Mouse (Mus musculus) ES-E14 (cell line): ENCODE data around the gene Zfp612.

Experiments
- CHD2 ChIP-seq: IDR thresholded peaks from 2 replicates; pipeline ENCODE4 v1.6.1; 2014; ENCODE audit warnings: mild to moderate bottlenecking, low read depth, low read length, inconsistent platforms
- HCFC1 ChIP-seq: IDR thresholded peaks from 2 replicates; pipeline ENCODE4 v1.6.1; 2012; ENCODE audit warnings: low read length, inconsistent platforms, borderline replicate concordance; ENCODE audit not compliant: insufficient read depth
- MAFK ChIP-seq: IDR thresholded peaks from 2 replicates; pipeline ENCODE4 v1.6.1; 2014; ENCODE audit warnings: mild to moderate bottlenecking, low read depth, low read length, inconsistent platforms; ENCODE audit not compliant: insufficient read depth
- ZC3H11A ChIP-seq: IDR thresholded peaks from 2 replicates; pipeline ENCODE4 v1.6.1; 2012; ENCODE audit warnings: low read depth, mild to moderate bottlenecking, inconsistent platforms, low read length, borderline replicate concordance
- ZNF384 ChIP-seq: IDR thresholded peaks from 2 replicates; pipeline ENCODE4 v1.6.1; 2012; ENCODE audit warnings: low read depth, low read length, inconsistent platforms

- TF ChIP-seq HCFC1 = no peak
- TF ChIP-seq MAFK = no peak
- TF ChIP-seq CHD2 = no peak
- no peak for TF ChIP-seq ZC3H11A
- TF ChIP-seq ZNF384 = no peak
Measured at GRCm38 (mm10) chr8:110101676-110102075, 22.1 kb downstream of the Zfp612 start.
